Mouse (Mus musculus) olfactory bulb, adult 2 months (tissue): ENCODE measurements around the gene Hdac5. TPM values are rescaled to one million over a fixed set of nuclear protein-coding genes. Genes with fewer than 3 reads are reported as not detected.

Source experiments
- H3K27ac ChIP-seq: fragments of 200-500 bp; 2 replicates; pipeline ENCODE4 v1.5.1; 2012; ENCODE audit warnings: low read depth, low read length; ENCODE audit not compliant: insufficient read depth
- H3K4me1 ChIP-seq: fragments of 200-500 bp; 2 replicates; pipeline ENCODE4 v1.6.1; 2012; ENCODE audit warnings: low read length; ENCODE audit not compliant: control insufficient read depth, insufficient read depth
- H3K4me3 ChIP-seq: fragments of 200-500 bp; 2 replicates; pipeline ENCODE4 v1.5.1; 2012; ENCODE audit warnings: mild to moderate bottlenecking, low read depth, low read length, moderate library complexity; ENCODE audit not compliant: insufficient read depth
- CTCF ChIP-seq: fragments of 200-500 bp; IDR thresholded peaks from 2 replicates; pipeline ENCODE4 v1.5.1; 2012; ENCODE audit warnings: low read depth, mild to moderate bottlenecking, low read length, moderate library complexity; ENCODE audit not compliant: insufficient read depth
- POLR2A ChIP-seq: fragments of 200-500 bp; IDR thresholded peaks from 2 replicates; pipeline ENCODE4 v1.6.1; 2012; ENCODE audit warnings: mild to moderate bottlenecking, low read depth, low read length, moderate library complexity; ENCODE audit not compliant: insufficient read depth
- WGBS: fragments of 180-500 bp; shearing (Covaris S2); methylation state at CpG from one replicate; pipeline ENCODE4 v1.1.7; 2018; 5-methylcytosine and 5-hydroxymethylcytosine counted together
- polyA plus RNA-seq: library from polyadenylated mRNA; stranded (reverse); fragments of >200 nt; gene quantifications from 2 replicates; pipeline ENCODE4 v1.2.4, GENCODE M21; 2012; ENCODE audit warnings: low replicate concordance; ENCODE audit not compliant: missing spikeins, insufficient read depth, insufficient read length

Hdac5 gene
- polyA plus RNA-seq, 1 experiment, result not detected

- 11% methylated on average over 12 of the region's 12 CpGs for WGBS
- Histone ChIP-seq H3K27ac (peak overlapping the region; percentile 93), H3K4me1 (peaks cover 50% of the 10 kb centered on the region), H3K4me3 (peak overlapping the region; percentile 86)
- TF ChIP-seq CTCF, result no peak
- TF ChIP-seq POLR2A, result no peak
Measured at GRCm38 (mm10) chr11:102227270-102228190, 2.4 kb downstream of the Hdac5 start.

GRCm38 (mm10) chr11:102226067-102226978 is 3.6 kb downstream of the Hdac5 start:
- TF ChIP-seq CTCF (no peak), POLR2A (no peak)
- 59% methylated on average over 12 of the region's 12 CpGs for WGBS
- Histone ChIP-seq H3K4me1 (peaks cover 61% of the 10 kb centered on the region), H3K27ac (no peak overlapping the region), H3K4me3 (peak overlapping the region; percentile 86)

- WGBS, result 22% methylated on average over 5 of the region's 5 CpGs
Measured at GRCm38 (mm10) chr11:102225221-102225620, 4.7 kb downstream of the Hdac5 start.

GRCm38 (mm10) chr11:102224686-102225085 is 5.3 kb downstream of the Hdac5 start:
- Histone ChIP-seq H3K27ac (no peak overlapping the region), H3K4me1 (peaks cover 74% of the 10 kb centered on the region), H3K4me3 (peak overlapping the region; percentile 24)
- TF ChIP-seq CTCF (no peak), POLR2A (no peak)
- 12% methylated on average over 22 of the region's 22 CpGs for WGBS

More at GRCm38 (mm10) chr11:102225221-102225620, 4.7 kb downstream of the Hdac5 start:
- peak overlapping the region; percentile 24; the same call in 1 of the 2 replicates for H3K4me3 ChIP-seq
- no peak for TF ChIP-seq CTCF
- H3K27ac ChIP-seq, result no peak overlapping the region
- peaks cover 68% of the 10 kb centered on the region for H3K4me1 ChIP-seq

GRCm38 (mm10) chr11:102223166-102223565 is 6.8 kb downstream of the Hdac5 start:
- 28% methylated on average over 6 of the region's 6 CpGs for WGBS
- TF ChIP-seq CTCF (0 out of 2 replicates have a peak, but pooled peaks have one; percentile 30), POLR2A (no peak)
- no peak overlapping the region for H3K4me3 ChIP-seq
- H3K4me1 ChIP-seq, result peaks cover 87% of the 10 kb centered on the region
- no peak overlapping the region for H3K27ac ChIP-seq

GRCm38 (mm10) chr11:102221954-102222351 is 8.0 kb downstream of the Hdac5 start:
- TF ChIP-seq CTCF (no peak), POLR2A (no peak)
- 34% methylated on average over 8 of the region's 8 CpGs for WGBS
- Histone ChIP-seq H3K4me1 (peaks cover 90% of the 10 kb centered on the region), H3K27ac (no peak overlapping the region), H3K4me3 (no peak overlapping the region)

GRCm38 (mm10) chr11:102221243-102221953 is 8.6 kb downstream of the Hdac5 start:
- 62% methylated on average over 8 of the region's 8 CpGs for WGBS
- Histone ChIP-seq H3K27ac (no peak overlapping the region), H3K4me3 (no peak overlapping the region), H3K4me1 (peaks cover 89% of the 10 kb centered on the region)
- TF ChIP-seq CTCF, result no peak
- no peak for TF ChIP-seq POLR2A

- Histone ChIP-seq H3K4me1 (peaks cover 90% of the 10 kb centered on the region), H3K4me3 (no peak overlapping the region), H3K27ac (no peak overlapping the region)
- TF ChIP-seq CTCF (no peak), POLR2A (no peak)
- WGBS, result 53% methylated on average over 6 of the region's 6 CpGs
Measured at GRCm38 (mm10) chr11:102220451-102220850, 9.5 kb downstream of the Hdac5 start.
